Mouse (Mus musculus) retina, postnatal 7 days (tissue): ENCODE results near the gene Zfp423.

Experiments used
- DNase-seq: peaks from one replicate; pipeline ENCODE4 v3.0.0-alpha.2; 2012; ENCODE audit warnings: low read depth, low spot score

Zfp423 gene

GRCm38 (mm10) chr8:87701583-87701982, 257.8 kb downstream of the Zfp423 start:
- DNase-seq: no peak

GRCm38 (mm10) chr8:87700321-87700720, 259.1 kb downstream of the Zfp423 start:
- no peak for DNase-seq

GRCm38 (mm10) chr8:87697127-87697526, 262.3 kb downstream of the Zfp423 start:
- no peak for DNase-seq

- no peak for DNase-seq
Measured at GRCm38 (mm10) chr8:87693741-87694140, 265.7 kb downstream of the Zfp423 start.

GRCm38 (mm10) chr8:87690100-87691095, 269.0 kb downstream of the Zfp423 start:
- no peak for DNase-seq

- DNase-seq: no peak
Measured at GRCm38 (mm10) chr8:87689192-87689591, 270.2 kb downstream of the Zfp423 start.

GRCm38 (mm10) chr8:87688348-87688747, 271.0 kb downstream of the Zfp423 start:
- no peak for DNase-seq

GRCm38 (mm10) chr8:87686986-87687698, 272.3 kb downstream of the Zfp423 start:
- DNase-seq: no peak

- no peak for DNase-seq
Measured at GRCm38 (mm10) chr8:87686026-87686425, 273.4 kb downstream of the Zfp423 start.

GRCm38 (mm10) chr8:87685392-87685791, 274.0 kb downstream of the Zfp423 start:
- DNase-seq: no peak

GRCm38 (mm10) chr8:87682066-87682465, 277.3 kb downstream of the Zfp423 start:
- no peak for DNase-seq

- DNase-seq: no peak
Measured at GRCm38 (mm10) chr8:87680034-87680433, 279.4 kb downstream of the Zfp423 start.

GRCm38 (mm10) chr8:87679431-87680003, 279.9 kb downstream of the Zfp423 start:
- no peak for DNase-seq

- DNase-seq: no peak
Measured at GRCm38 (mm10) chr8:87675411-87675810, 284.0 kb downstream of the Zfp423 start.

- no peak for DNase-seq
Measured at GRCm38 (mm10) chr8:87674157-87674556, 285.2 kb downstream of the Zfp423 start.

- no peak for DNase-seq
Measured at GRCm38 (mm10) chr8:87672214-87672613, 287.2 kb downstream of the Zfp423 start.

- DNase-seq: no peak
Measured at GRCm38 (mm10) chr8:87671209-87671970, 288.0 kb downstream of the Zfp423 start.

- DNase-seq: no peak
Measured at GRCm38 (mm10) chr8:87670232-87670631, 289.2 kb downstream of the Zfp423 start.

GRCm38 (mm10) chr8:87668736-87669135, 290.7 kb downstream of the Zfp423 start:
- no peak for DNase-seq

GRCm38 (mm10) chr8:87667914-87668643, 291.3 kb downstream of the Zfp423 start:
- no peak for DNase-seq

- no peak for DNase-seq
Measured at GRCm38 (mm10) chr8:87667297-87667696, 292.1 kb downstream of the Zfp423 start.
